Mouse (Mus musculus) testis, adult 2 months (tissue): ENCODE measurements around the gene Spi1. TPM values are rescaled to one million over a fixed set of nuclear protein-coding genes. Genes with fewer than 3 reads are reported as not detected.
A peak's percentile ranks its signal among the peaks of the same experiment; 100 is the strongest.

Experiments
- H3K27ac ChIP-seq: fragments of 200-500 bp; 2 replicates; pipeline ENCODE4 v1.5.1; 2012; ENCODE audit warnings: low read depth, low read length; ENCODE audit not compliant: control insufficient read depth, insufficient read depth
- H3K27me3 ChIP-seq: fragments of 200-500 bp; 2 replicates; pipeline ENCODE4 v1.6.1; 2012; ENCODE audit warnings: mild to moderate bottlenecking, low read length, moderate library complexity; ENCODE audit not compliant: control insufficient read depth, insufficient read depth
- H3K36me3 ChIP-seq: fragments of 200-500 bp; 2 replicates; pipeline ENCODE4 v1.6.1; 2012; ENCODE audit warnings: mild to moderate bottlenecking, low read length; ENCODE audit not compliant: control insufficient read depth, insufficient read depth
- H3K4me1 ChIP-seq: fragments of 200-500 bp; 2 replicates; pipeline ENCODE4 v1.6.1; 2012; ENCODE audit warnings: low read length; ENCODE audit not compliant: control insufficient read depth, insufficient read depth
- H3K4me3 ChIP-seq: fragments of 200-500 bp; 2 replicates; pipeline ENCODE4 v1.5.1; 2012; ENCODE audit warnings: low read depth, mild to moderate bottlenecking, low read length, moderate library complexity, mixed read lengths; ENCODE audit not compliant: control insufficient read depth
- CTCF ChIP-seq: fragments of 200-500 bp; IDR thresholded peaks from 2 replicates; pipeline ENCODE4 v1.5.1; 2012; ENCODE audit warnings: low read depth, mild to moderate bottlenecking, inconsistent platforms, low read length, moderate library complexity; ENCODE audit not compliant: control insufficient read depth, insufficient read depth, insufficient replicate concordance
- POLR2A ChIP-seq: fragments of 200-500 bp; IDR thresholded peaks from 2 replicates; pipeline ENCODE4 v1.6.1; 2012; ENCODE audit warnings: low read depth, mild to moderate bottlenecking, inconsistent platforms, low read length, moderate library complexity; ENCODE audit not compliant: control insufficient read depth
- polyA plus RNA-seq: library from polyadenylated mRNA; depleted of rRNA; stranded (reverse); fragments of >200 nt; gene quantifications from 2 replicates; pipeline ENCODE4 v1.2.3, GENCODE M21; 2012

Gene Spi1
- polyA plus RNA-seq, 1 experiment, result 2.5 TPM

DNA sequence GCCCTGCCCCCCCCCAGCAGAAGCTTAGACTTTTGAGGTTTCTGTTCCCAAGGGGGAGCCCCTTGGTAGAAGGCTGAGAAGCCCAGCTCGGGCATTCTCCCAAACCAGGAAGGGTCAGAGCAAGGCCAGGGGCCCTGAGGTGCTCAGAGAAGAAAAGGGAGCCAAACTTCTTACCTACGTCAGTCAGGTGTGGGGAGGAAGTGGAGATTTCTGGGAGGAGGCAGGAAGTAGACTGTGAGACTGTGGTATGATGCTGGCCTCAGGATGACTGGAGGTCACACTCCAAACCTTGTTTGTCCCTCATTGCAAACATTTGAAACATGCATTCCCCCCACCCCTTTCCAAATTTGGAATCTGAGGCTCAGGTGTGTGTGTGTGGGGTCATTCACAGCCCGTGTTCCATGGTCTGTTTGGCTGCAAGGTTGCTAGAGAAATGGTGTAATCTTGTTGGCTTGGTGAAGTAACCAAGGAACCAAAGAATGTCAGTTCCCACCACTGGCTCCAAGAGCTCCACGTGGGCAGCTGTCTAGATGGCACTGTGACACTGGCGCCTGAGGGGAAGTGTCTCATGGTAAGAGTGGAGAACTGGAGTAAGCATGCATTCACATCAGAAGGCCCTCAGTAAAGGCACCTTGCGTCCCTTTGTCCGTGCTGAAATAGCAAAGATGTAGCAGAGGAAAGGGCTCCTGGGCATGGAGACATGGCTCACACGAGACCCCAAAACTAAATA, 1.2 kb upstream of the Spi1 start:
- Histone ChIP-seq H3K27ac (no peak overlapping the region), H3K36me3 (no peaks in the 10 kb centered on the region), H3K4me3 (no peak overlapping the region), H3K27me3 (no peaks in the 10 kb centered on the region; the same call in 1 of the 2 replicates), H3K4me1 (peaks cover 18% of the 10 kb centered on the region)
- TF ChIP-seq POLR2A, result no peak
- TF ChIP-seq CTCF, result no peak

DNA sequence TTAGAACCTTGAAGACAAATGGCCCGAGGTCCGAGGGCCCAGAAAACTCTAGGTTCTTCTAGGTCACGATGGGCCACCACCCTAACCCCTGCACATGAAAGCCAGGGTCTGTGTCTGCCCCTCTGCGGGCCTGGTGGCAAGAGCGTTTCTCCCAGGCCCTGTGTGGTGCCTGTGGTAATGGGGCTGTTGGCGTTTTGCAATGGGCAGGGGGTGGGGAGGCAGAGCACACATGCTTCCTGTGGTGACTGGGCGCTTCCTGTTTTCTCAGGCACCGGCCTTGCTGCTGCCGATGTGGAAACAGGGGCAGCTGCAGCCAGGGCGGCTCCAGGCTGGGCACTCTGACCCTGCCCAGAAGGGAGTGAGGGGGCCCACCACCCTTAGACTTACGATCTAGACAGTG, 654 bp downstream of the Spi1 start:
- Histone ChIP-seq H3K4me3 (no peak overlapping the region), H3K27ac (peak overlapping the region; percentile 40; the same call in 1 of the 2 replicates), H3K36me3 (no peaks in the 10 kb centered on the region), H3K4me1 (peaks cover 18% of the 10 kb centered on the region), H3K27me3 (no peaks in the 10 kb centered on the region; the same call in 1 of the 2 replicates)
- no peak for TF ChIP-seq POLR2A
- TF ChIP-seq CTCF, result no peak

DNA sequence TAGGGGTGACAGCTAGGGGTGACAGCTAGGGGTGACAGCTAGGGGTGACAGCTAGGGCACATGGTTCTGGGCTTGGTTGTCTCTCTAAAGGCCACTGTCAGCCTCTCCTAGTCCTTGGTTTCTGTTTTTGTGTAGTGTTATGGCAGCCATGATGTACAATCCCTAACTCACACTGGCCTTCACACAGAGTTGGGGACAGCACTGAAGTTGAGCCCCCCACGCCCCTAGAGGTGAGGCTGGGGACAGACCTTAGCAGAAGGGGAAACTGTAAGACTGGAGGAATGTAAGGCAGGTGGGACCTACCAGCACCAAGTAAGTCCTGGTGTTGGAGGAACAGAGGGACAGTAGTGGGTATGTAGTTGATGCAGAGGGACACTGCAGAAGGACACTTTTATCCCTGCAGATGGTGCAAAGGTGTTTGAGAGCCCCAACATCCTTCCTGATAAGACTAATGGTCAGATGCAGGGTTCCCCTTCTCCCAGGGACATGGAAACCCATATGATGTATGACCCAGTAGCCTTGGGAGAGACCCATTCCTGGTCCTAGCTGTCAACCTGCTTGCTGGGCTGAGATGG, 1.3 kb downstream of the Spi1 start:
- Histone ChIP-seq H3K4me3 (no peak overlapping the region), H3K36me3 (no peaks in the 10 kb centered on the region), H3K27me3 (no peaks in the 10 kb centered on the region; the same call in 1 of the 2 replicates), H3K27ac (peak overlapping the region; percentile 40; the same call in 1 of the 2 replicates), H3K4me1 (peaks cover 13% of the 10 kb centered on the region)
- TF ChIP-seq POLR2A (no peak), CTCF (no peak)

DNA sequence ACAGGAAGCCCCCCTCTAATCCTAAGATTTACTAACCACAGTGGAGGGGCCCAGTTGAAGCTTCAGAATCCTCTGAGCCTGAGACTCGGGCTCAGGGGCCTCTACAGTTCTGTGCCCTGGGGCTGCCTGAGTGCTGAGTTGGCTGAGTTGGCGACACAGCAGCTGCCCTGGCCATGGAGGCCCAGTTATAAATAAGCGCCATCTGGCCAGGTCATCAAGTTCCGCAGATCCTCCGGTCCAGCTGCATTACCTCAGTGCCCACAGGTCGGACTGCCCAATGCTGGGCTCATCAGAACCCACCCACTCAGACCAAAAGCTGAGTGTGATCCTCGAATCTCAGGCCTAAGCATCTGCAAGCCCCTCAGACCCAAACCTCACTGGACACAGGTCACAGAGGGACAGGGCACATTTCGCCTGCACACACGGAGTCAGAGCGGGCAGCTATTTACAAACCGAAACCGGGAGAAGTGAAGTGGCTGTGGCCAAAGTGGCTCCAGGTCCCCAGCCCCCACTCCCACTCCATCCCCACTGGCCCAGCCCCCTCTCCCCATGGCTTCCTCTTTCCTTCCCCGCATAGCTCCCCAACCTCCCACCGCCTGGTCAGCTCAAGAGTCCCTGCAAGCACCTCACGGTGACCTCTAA, 2.1 kb downstream of the Spi1 start:
- Histone ChIP-seq H3K4me3 (no peak overlapping the region), H3K4me1 (peaks cover 5% of the 10 kb centered on the region), H3K27me3 (no peaks in the 10 kb centered on the region), H3K27ac (no peak overlapping the region), H3K36me3 (no peaks in the 10 kb centered on the region)
- no peak for TF ChIP-seq CTCF
- TF ChIP-seq POLR2A, result no peak

- TF ChIP-seq POLR2A, result no peak
- TF ChIP-seq CTCF, result no peak
- no peaks in the 10 kb centered on the region for H3K27me3 ChIP-seq
- peaks cover 3% of the 10 kb centered on the region; the same call in 1 of the 2 replicates for H3K4me1 ChIP-seq
- H3K4me3 ChIP-seq, result no peak overlapping the region
- H3K27ac ChIP-seq, result no peak overlapping the region
- H3K36me3 ChIP-seq, result no peaks in the 10 kb centered on the region
Measured at GRCm38 (mm10) chr2:91085494-91086391, 3.6 kb downstream of the Spi1 start.

DNA sequence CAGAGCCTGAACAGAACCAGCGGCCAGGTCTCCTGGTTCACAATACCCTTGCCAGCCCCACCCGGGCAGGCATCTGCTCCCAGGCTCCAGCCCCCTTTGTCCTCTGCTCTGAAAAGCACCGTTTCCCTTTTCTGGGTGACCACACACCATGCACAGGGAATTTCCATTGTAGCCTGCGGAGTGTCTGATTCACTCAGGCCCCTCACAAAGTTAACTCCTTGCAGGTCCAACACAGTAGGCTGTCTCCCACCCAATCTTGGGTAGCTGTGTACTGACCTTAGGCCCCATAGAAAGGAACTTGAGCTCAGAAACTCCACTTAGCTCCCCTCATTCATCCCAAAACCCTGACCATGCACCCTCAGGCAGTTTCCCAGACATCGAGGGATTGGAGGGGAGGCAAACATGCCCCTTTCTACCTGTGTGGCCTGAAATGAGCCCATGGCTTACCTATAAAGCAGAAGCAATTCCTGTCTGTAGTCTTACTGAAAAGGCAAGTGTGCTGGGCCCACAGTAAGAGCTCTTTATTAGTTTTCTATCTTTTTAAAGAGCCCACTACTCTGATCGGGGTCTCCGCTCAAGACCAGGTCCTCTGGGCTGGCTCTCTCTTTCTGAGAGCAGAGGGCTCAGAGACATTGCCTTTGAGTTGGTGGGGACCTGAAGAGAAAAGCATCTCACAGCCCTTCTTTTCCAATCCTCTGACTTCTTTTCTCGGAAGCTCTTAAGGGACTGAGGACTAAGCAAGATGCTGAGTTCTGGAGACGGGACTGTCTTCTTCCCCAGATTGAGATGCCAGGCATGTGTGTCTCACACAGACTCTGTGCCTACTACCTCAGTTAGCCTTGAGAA, 4.4 kb downstream of the Spi1 start:
- H3K4me1 ChIP-seq, result peaks cover 3% of the 10 kb centered on the region; the same call in 1 of the 2 replicates
- H3K36me3 ChIP-seq, result no peaks in the 10 kb centered on the region
- no peak overlapping the region for H3K27ac ChIP-seq
- H3K27me3 ChIP-seq, result no peaks in the 10 kb centered on the region
- no peak overlapping the region for H3K4me3 ChIP-seq
- TF ChIP-seq POLR2A (no peak), CTCF (no peak)
